In the genomic region with DNA sequence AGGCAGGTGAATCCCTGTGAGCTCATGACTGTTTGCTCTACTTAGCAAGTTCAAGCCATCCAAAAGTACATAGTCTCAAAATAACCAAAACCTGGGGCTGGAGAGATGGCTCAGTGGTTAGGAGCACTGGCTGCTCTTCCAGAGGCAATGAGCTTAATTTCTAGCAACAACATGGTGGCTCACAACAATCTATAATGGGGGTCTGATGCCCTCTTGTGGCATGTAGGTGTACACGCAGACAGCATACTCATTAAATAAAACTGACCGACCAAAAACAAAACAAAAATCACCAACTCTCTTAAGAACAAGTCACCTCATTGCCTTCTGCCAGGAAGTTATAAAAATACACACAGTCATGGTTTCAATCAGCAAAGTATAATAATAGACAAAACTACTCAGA, we compare ENCODE assay signal across 9 mouse cellular contexts. TPM values are rescaled to one million over a fixed set of nuclear protein-coding genes. Genes with fewer than 3 reads are reported as not detected.
A peak's percentile ranks its signal among the peaks of the same experiment; 100 is the strongest.
DNase-seq lines count a peak whose midpoint lies in the region; ATAC-seq lines count a peak whose summit lies in the region.
"Had no signal": no experiment of that assay in that cellular context is flagged by ENCODE, and none has a peak within 500 bp of the region (broad histone marks: within the 10 kb centered on the region; RNA-seq: fewer than 3 reads in every experiment).

No protein-coding gene starts in this region.

- no peak overlapping the region for H3K4me3 ChIP-seq in liver, embryonic 12.5 days

- no peak overlapping the region for H3K9ac ChIP-seq in liver, embryonic 12.5 days

- no peaks in the 10 kb centered on the region for H3K36me3 ChIP-seq in liver, embryonic 12.5 days

- H3K27ac ChIP-seq in liver, embryonic 12.5 days: no peak overlapping the region
- H3K27ac ChIP-seq: macrophage had no signal

- WGBS in liver, embryonic 12.5 days (ENCODE audit: insufficient replicate concordance): 12% methylated on average over 2 of the region's 2 CpGs

- H3K9me3 ChIP-seq in liver, embryonic 12.5 days (replicated peaks): no peaks in the 10 kb centered on the region

- no peak for ATAC-seq in liver, embryonic 12.5 days

- peak; percentile 19 for DNase-seq in adrenal gland, postnatal 10 days
- no peak for DNase-seq in adrenal gland, postnatal 25 days
- peak; percentile 34 for DNase-seq in liver
- peak; percentile 63 for DNase-seq in c-Kit-negative CD71-positive TER-119-positive erythroid progenitor cells, embryonic 14.5 days (ENCODE audit: low read depth, low spot score)
- DNase-seq in mesoderm, embryonic 11.5 days (ENCODE audit: low read depth, low spot score): peak; percentile 51
- no peak for DNase-seq in yolk sac, embryonic 10.5 days (ENCODE audit: low spot score)
- no peak for DNase-seq in heart, adult 18-20 months

- H3K4me2 ChIP-seq in liver, embryonic 12.5 days: no peak overlapping the region

- no peaks in the 10 kb centered on the region for H3K4me1 ChIP-seq in liver, embryonic 12.5 days

- H3K27me3 ChIP-seq in liver, embryonic 12.5 days (replicated peaks): peaks cover 24% of the 10 kb centered on the region

RNA-seq across cellular contexts. Expression of a gene that starts 26.4 kb away (rescaled TPM):
- 10 to 100 TPM; 74.6 to 85.7 TPM for total RNA-seq in adrenal gland, postnatal 10 days (2021)
- total RNA-seq in adrenal gland, postnatal 25 days (2021): 85.6 and 105 TPM in 2 replicates
- 60.1 and 62.2 TPM in 2 replicates for polyA plus RNA-seq in liver, embryonic 12.5 days (2016; fragmentation: Nextera tagmentation; extraction: Ambion mirVana)
- total RNA-seq in heart, adult 18-20 months (2021): 10 to 100 TPM; 47.4 to 48.9 TPM

RNA-seq across cellular contexts. Expression of a gene that starts 27.1 kb away (rescaled TPM):
- not detected for total RNA-seq in adrenal gland, postnatal 10 days (2021)
- not detected in 2 replicates for total RNA-seq in adrenal gland, postnatal 25 days (2021)
- 2.1 and 2.4 TPM in 2 replicates for polyA plus RNA-seq in liver, embryonic 12.5 days (2016; fragmentation: Nextera tagmentation; extraction: Ambion mirVana)
- not detected for total RNA-seq in heart, adult 18-20 months (2021)
- polyA plus RNA-seq: macrophage had no signal

RNA-seq across cellular contexts. Expression of a gene that starts 43.3 kb away (rescaled TPM):
- 10 to 100 TPM; 26.9 to 37.3 TPM for total RNA-seq in adrenal gland, postnatal 10 days (2021)
- total RNA-seq in adrenal gland, postnatal 25 days (2021): 28.9 and 31.9 TPM in 2 replicates
- polyA plus RNA-seq in liver, embryonic 12.5 days (2016; fragmentation: Nextera tagmentation; extraction: Ambion mirVana): 188 and 194 TPM in 2 replicates
- total RNA-seq in heart, adult 18-20 months (2021): 10 to 100 TPM; 21.6 to 26.0 TPM

Comparison
In these comparisons a context has a peak if more than half of its experiments do, and no peak if none do; other contexts are left out.
1. DNase-seq: peak in adrenal gland, postnatal 10 days (single experiment), liver (single experiment), c-Kit-negative CD71-positive TER-119-positive erythroid progenitor cells, embryonic 14.5 days (single experiment) and mesoderm, embryonic 11.5 days (single experiment); none in adrenal gland, postnatal 25 days (single experiment), yolk sac, embryonic 10.5 days (single experiment) and heart, adult 18-20 months (0 of 2).